Mouse (Mus musculus): ENCODE measurements around the gene Lrig1. TPM values are rescaled to one million over a fixed set of nuclear protein-coding genes. Genes with fewer than 3 reads are reported as not detected.

The Lrig1 gene
- total and polyA plus RNA-seq, 3 experiments = 0.58 to 0.75 TPM; not detected in 1

DNA sequence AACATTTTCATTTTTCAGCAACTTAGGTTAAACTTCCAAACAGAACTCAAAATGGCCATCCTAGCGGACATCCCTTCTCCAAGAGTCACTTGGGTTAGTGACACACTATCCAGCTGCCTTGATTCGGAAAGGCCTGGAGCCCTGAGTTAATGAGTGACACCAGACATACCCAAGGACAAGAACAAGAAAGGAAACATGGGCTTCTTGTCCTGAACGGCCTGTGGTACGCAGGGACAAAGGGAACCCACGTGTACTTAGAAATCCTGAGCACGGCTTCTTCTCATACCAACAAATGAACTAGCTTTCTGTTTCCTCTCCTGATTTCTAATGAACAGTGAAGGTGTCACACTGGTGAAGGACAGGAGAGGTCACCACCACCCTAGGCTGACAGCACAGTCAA lies 85.6 kb downstream of the Lrig1 start:
- no peaks in the 10 kb centered on the region for H3K4me1 ChIP-seq (ENCODE audit: control insufficient read depth in 1 of 2, insufficient read depth in 2 of 2, low read length in 2 of 2)
- no peaks in the 10 kb centered on the region for H3K36me3 ChIP-seq (ENCODE audit: control insufficient read depth in 1 of 2, insufficient read depth in 2 of 2, low read length in 2 of 2)
- no peaks in the 10 kb centered on the region for H3K9me3 ChIP-seq (replicated peaks; ENCODE audit: insufficient read depth, low read length)
- H3K27ac ChIP-seq (ENCODE audit: control insufficient read depth, low read depth, low read length) = no peak overlapping the region
- no peaks in the 10 kb centered on the region for H3K79me2 ChIP-seq (ENCODE audit: control insufficient read depth, insufficient read depth, low read length, poor library complexity)
- H3K9ac ChIP-seq (ENCODE audit: control insufficient read depth, low read depth, low read length, poor library complexity, severe bottlenecking) = no peak overlapping the region
- TF ChIP-seq TBP (IDR thresholded peaks at IDR 0.05; ENCODE audit: low read depth, low read length) (no peak), MAX (IDR thresholded peaks at IDR 0.05; ENCODE audit: low read length) (no peak), HCFC1 (IDR thresholded peaks at IDR 0.05; ENCODE audit: low read depth, low read length) (no peak), GATA1 (IDR thresholded peaks at IDR 0.05; ENCODE audit: low read depth, low read length) (no peak), MEF2A (IDR thresholded peaks at IDR 0.05; ENCODE audit: extremely low read depth, insufficient replicate concordance, low read depth, low read length, poor library complexity, severe bottlenecking) (no peak), USF2 (IDR thresholded peaks at IDR 0.05; ENCODE audit: borderline replicate concordance in 1 of 2, insufficient read depth in 1 of 2, low read depth in 1 of 2, low read length in 2 of 2) (no peak), SMC3 (IDR thresholded peaks at IDR 0.05; ENCODE audit: low read depth, low read length) (no peak), CTCF (IDR thresholded peaks at IDR 0.05 in 2 of 3, conservative IDR thresholded peaks at IDR 0.05 in 1 of 3; ENCODE audit: control insufficient read depth in 1 of 3, insufficient read depth in 1 of 3, low read depth in 2 of 3, low read length in 3 of 3, poor library complexity in 1 of 3, severe bottlenecking in 1 of 3) (no peak), E2F4 (IDR thresholded peaks at IDR 0.05; ENCODE audit: borderline replicate concordance, low read depth, low read length) (no peak), RAD21 (IDR thresholded peaks at IDR 0.05; ENCODE audit: low read depth, low read length) (no peak), RCOR1 (IDR thresholded peaks at IDR 0.05; ENCODE audit: low read depth, low read length) (no peak), MXI1 (IDR thresholded peaks at IDR 0.05; ENCODE audit: low read depth, low read length) (no peak)
- no peaks in the 10 kb centered on the region; a peak in 1 of 4 replicates for H3K27me3 ChIP-seq (ENCODE audit: control insufficient read depth in 1 of 2, insufficient read depth in 2 of 2, low read length in 2 of 2)
- H3K4me3 ChIP-seq (ENCODE audit: control insufficient read depth in 1 of 2, insufficient read depth in 1 of 2, low read depth in 2 of 2, low read length in 2 of 2) = no peak overlapping the region
- DNase-seq (ENCODE audit: low read depth, low spot score) = no peak

DNA sequence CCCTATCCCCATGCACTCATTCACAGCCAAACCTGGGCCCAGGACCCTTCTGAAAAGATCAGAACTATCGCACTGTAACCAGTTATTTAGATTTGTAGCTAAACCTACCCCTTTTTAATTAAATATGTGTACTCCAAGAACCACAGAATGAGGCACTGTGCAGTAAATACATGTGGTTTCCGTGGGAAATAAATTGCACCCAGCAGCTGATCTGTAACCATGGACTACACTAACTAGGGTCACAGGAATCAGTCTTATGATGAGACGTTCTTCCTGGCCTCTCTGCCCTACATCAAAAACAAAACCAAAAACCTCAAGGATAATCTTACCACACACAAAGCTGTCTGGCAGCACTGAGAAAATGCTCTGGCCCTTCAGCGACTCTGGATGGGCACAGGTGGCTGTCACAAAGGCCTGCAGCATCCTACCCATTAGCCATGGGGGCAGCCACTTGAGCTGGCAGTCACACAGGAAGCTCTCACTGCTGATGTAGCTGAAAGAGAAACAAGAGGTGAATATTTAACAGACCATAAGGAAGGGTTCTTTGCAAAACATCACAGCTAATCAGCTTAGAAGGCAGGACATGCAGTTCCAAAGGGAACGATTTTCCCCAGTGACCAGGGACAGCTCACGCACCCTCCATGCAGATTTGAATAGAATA lies 86.6 kb downstream of the Lrig1 start:
- TF ChIP-seq ZC3H11A (IDR thresholded peaks at IDR 0.05; ENCODE audit: low read depth, low read length) (no peak), SIN3A (IDR thresholded peaks at IDR 0.05; ENCODE audit: low read length) (no peak), CHD1 (IDR thresholded peaks at IDR 0.05; ENCODE audit: low read depth, low read length) (no peak), UBTF (IDR thresholded peaks at IDR 0.05; ENCODE audit: borderline replicate concordance, insufficient read depth, low read depth, low read length) (no peak), ZMIZ1 (IDR thresholded peaks at IDR 0.05; ENCODE audit: low read depth, low read length) (no peak), POLR2A (IDR thresholded peaks at IDR 0.05; ENCODE audit: control insufficient read depth in 1 of 2, insufficient read depth in 1 of 2, low read depth in 1 of 2, low read length in 2 of 2, poor library complexity in 1 of 2) (no peak), MAX (IDR thresholded peaks at IDR 0.05; ENCODE audit: low read length) (no peak), ELF1 (IDR thresholded peaks at IDR 0.05; ENCODE audit: low read depth, low read length) (no peak), POLR2AphosphoS2 (IDR thresholded peaks at IDR 0.05; ENCODE audit: low read length) (no peak), JUND (IDR thresholded peaks at IDR 0.05; ENCODE audit: low read depth, low read length) (no peak), POLR2AphosphoS5 (IDR thresholded peaks at IDR 0.05; ENCODE audit: borderline replicate concordance, low read depth, low read length) (no peak), NRF1 (IDR thresholded peaks at IDR 0.05; ENCODE audit: insufficient read depth, low read depth, low read length, poor library complexity, severe bottlenecking) (no peak), TBP (IDR thresholded peaks at IDR 0.05; ENCODE audit: low read depth, low read length) (no peak), GATA1 (IDR thresholded peaks at IDR 0.05; ENCODE audit: low read depth, low read length) (no peak), BHLHE40 (IDR thresholded peaks at IDR 0.05; ENCODE audit: borderline replicate concordance, low read depth, low read length) (no peak), MAZ (IDR thresholded peaks at IDR 0.05; ENCODE audit: low read depth, low read length) (no peak), SMC3 (IDR thresholded peaks at IDR 0.05; ENCODE audit: low read depth, low read length) (no peak), GABPA (IDR thresholded peaks at IDR 0.05; ENCODE audit: low read depth, low read length) (no peak), MYC (IDR thresholded peaks at IDR 0.05; ENCODE audit: low read depth, low read length) (no peak), MYB (IDR thresholded peaks at IDR 0.05; ENCODE audit: low read depth, low read length) (no peak)
- no peaks in the 10 kb centered on the region for H3K79me2 ChIP-seq (ENCODE audit: control insufficient read depth, insufficient read depth, low read length, poor library complexity)
- H3K4me1 ChIP-seq (ENCODE audit: control insufficient read depth in 1 of 2, insufficient read depth in 2 of 2, low read length in 2 of 2) = no peaks in the 10 kb centered on the region
- DNase-seq (ENCODE audit: low read depth, low spot score) = no peak
- no peaks in the 10 kb centered on the region for H3K27me3 ChIP-seq (ENCODE audit: control insufficient read depth in 1 of 2, insufficient read depth in 2 of 2, low read length in 2 of 2)
- no peaks in the 10 kb centered on the region for H3K36me3 ChIP-seq (ENCODE audit: control insufficient read depth in 1 of 2, insufficient read depth in 2 of 2, low read length in 2 of 2)
- H3K9me3 ChIP-seq (replicated peaks; ENCODE audit: insufficient read depth, low read length) = no peaks in the 10 kb centered on the region
- H3K9ac ChIP-seq (ENCODE audit: control insufficient read depth, low read depth, low read length, poor library complexity, severe bottlenecking) = no peak overlapping the region
- H3K27ac ChIP-seq (ENCODE audit: control insufficient read depth, low read depth, low read length) = no peak overlapping the region
- no peak overlapping the region for H3K4me3 ChIP-seq (ENCODE audit: control insufficient read depth in 1 of 2, insufficient read depth in 1 of 2, low read depth in 2 of 2, low read length in 2 of 2)
